Mouse (Mus musculus) embryonic facial prominence, embryonic 15.5 days (tissue): ENCODE measurements around the gene A930018P22Rik. TPM values are rescaled to one million over a fixed set of nuclear protein-coding genes. Genes with fewer than 3 reads are reported as not detected.

Source experiments
- ATAC-seq: fragments of 200-750 bp; cut with Nextera tagmentation; 2 replicates; pipeline ENCODE4 v1.8.0; 2017; ENCODE audit warnings: low read depth, moderate TSS enrichment; ENCODE audit not compliant: insufficient number of reproducible peaks, low FRiP score, low TSS enrichment
- H3K27ac ChIP-seq: fragments of 300-500 bp; sonication (generic); replicated peaks from 2 replicates; pipeline ENCODE4 v1.5.1; 2015; ENCODE audit warnings: mild to moderate bottlenecking, inconsistent platforms
- H3K27me3 ChIP-seq: fragments of 300-500 bp; sonication (generic); 2 replicates; pipeline ENCODE4 v1.6.1; 2015; ENCODE audit warnings: inconsistent platforms
- H3K36me3 ChIP-seq: fragments of 300-500 bp; sonication (generic); 2 replicates; pipeline ENCODE4 v1.6.1; 2015; ENCODE audit warnings: mild to moderate bottlenecking, inconsistent platforms
- H3K4me1 ChIP-seq: fragments of 300-500 bp; sonication (generic); 2 replicates; pipeline ENCODE4 v1.6.1; 2015; ENCODE audit warnings: inconsistent platforms
- H3K4me2 ChIP-seq: fragments of 300-500 bp; sonication (generic); replicated peaks from 2 replicates; pipeline ENCODE4 v1.6.1; 2015; ENCODE audit warnings: mild to moderate bottlenecking, inconsistent platforms
- H3K4me3 ChIP-seq: fragments of 300-500 bp; sonication (generic); replicated peaks from 2 replicates; pipeline ENCODE4 v1.5.1; 2015; ENCODE audit warnings: mild to moderate bottlenecking, inconsistent platforms
- H3K9ac ChIP-seq: fragments of 300-500 bp; sonication (generic); 2 replicates; pipeline ENCODE4 v1.6.1; 2015; ENCODE audit warnings: inconsistent platforms
- H3K9me3 ChIP-seq: fragments of 300-500 bp; sonication (generic); replicated peaks from 2 replicates; pipeline ENCODE4 v1.6.1; 2016; ENCODE audit warnings: inconsistent platforms
- WGBS: fragments of 180-500 bp; shearing (Covaris S2); methylation state at CpG from one replicate; pipeline ENCODE4 v1.1.7; 2015; 5-methylcytosine and 5-hydroxymethylcytosine counted together
- polyA plus RNA-seq: library from polyadenylated mRNA; unstranded; fragments of >200 nt; fragmentation: Nextera tagmentation; extraction: Ambion mirVana; gene quantifications from 2 replicates; pipeline ENCODE4 v1.2.1, GENCODE M21; 2015

A930018P22Rik gene
- polyA plus RNA-seq, 1 experiment from 2014 or later, result not detected

GRCm38 (mm10) chr2:104165631-104166030 lies 43.1 kb downstream of the A930018P22Rik start:
- Histone ChIP-seq H3K4me3 (no peak overlapping the region), H3K9me3 (no peaks in the 10 kb centered on the region), H3K4me2 (no peak overlapping the region), H3K4me1 (no peaks in the 10 kb centered on the region), H3K9ac (no peak overlapping the region), H3K36me3 (no peaks in the 10 kb centered on the region), H3K27ac (no peak overlapping the region), H3K27me3 (no peaks in the 10 kb centered on the region)
- ATAC-seq, result no peak
- WGBS, result 86% methylated on average over 2 of the region's 2 CpGs

GRCm38 (mm10) chr2:104167765-104168164 lies 45.2 kb downstream of the A930018P22Rik start:
- WGBS, result 92% methylated on average over 23 of the region's 23 CpGs

GRCm38 (mm10) chr2:104168186-104168896 lies 45.8 kb downstream of the A930018P22Rik start:
- H3K27ac ChIP-seq, result no peak overlapping the region
- no peak overlapping the region for H3K4me3 ChIP-seq
- H3K9ac ChIP-seq, result no peak overlapping the region
- no peaks in the 10 kb centered on the region for H3K27me3 ChIP-seq
- ATAC-seq, result no peak
- 85% methylated on average over 17 of the region's 17 CpGs for WGBS
- H3K9me3 ChIP-seq, result no peaks in the 10 kb centered on the region
- H3K4me2 ChIP-seq, result no peak overlapping the region
- H3K36me3 ChIP-seq, result no peaks in the 10 kb centered on the region
- H3K4me1 ChIP-seq, result no peaks in the 10 kb centered on the region

More at GRCm38 (mm10) chr2:104167765-104168164, 45.2 kb downstream of the A930018P22Rik start:
- Histone ChIP-seq H3K27me3 (no peaks in the 10 kb centered on the region), H3K4me3 (no peak overlapping the region), H3K36me3 (no peaks in the 10 kb centered on the region), H3K9me3 (no peaks in the 10 kb centered on the region), H3K9ac (no peak overlapping the region), H3K4me1 (no peaks in the 10 kb centered on the region), H3K4me2 (no peak overlapping the region), H3K27ac (no peak overlapping the region)
- no peak for ATAC-seq

- H3K4me1 ChIP-seq, result peaks cover 23% of the 10 kb centered on the region
- no peak overlapping the region for H3K27ac ChIP-seq
- ATAC-seq, result no peak
- H3K27me3 ChIP-seq, result no peaks in the 10 kb centered on the region
- no peaks in the 10 kb centered on the region for H3K9me3 ChIP-seq
- H3K36me3 ChIP-seq, result no peaks in the 10 kb centered on the region
- H3K4me3 ChIP-seq, result no peak overlapping the region
- WGBS, result 49% methylated on average over 11 of the region's 11 CpGs
- no peak overlapping the region for H3K9ac ChIP-seq
- no peak overlapping the region for H3K4me2 ChIP-seq
These were observed 50.3 kb downstream of the A930018P22Rik start for GRCm38 (mm10) chr2:104172695-104173348.

- 92% methylated on average over 3 of the region's 3 CpGs for WGBS
These were observed 50.9 kb downstream of the A930018P22Rik start for GRCm38 (mm10) chr2:104173431-104173830.

More at GRCm38 (mm10) chr2:104173431-104173830, 50.9 kb downstream of the A930018P22Rik start:
- H3K36me3 ChIP-seq, result no peaks in the 10 kb centered on the region
- no peak overlapping the region for H3K4me3 ChIP-seq
- H3K4me1 ChIP-seq, result peaks cover 28% of the 10 kb centered on the region
- no peak overlapping the region for H3K9ac ChIP-seq
- ATAC-seq, result no peak
- H3K9me3 ChIP-seq, result no peaks in the 10 kb centered on the region
- no peaks in the 10 kb centered on the region for H3K27me3 ChIP-seq
- H3K4me2 ChIP-seq, result no peak overlapping the region
- H3K27ac ChIP-seq, result no peak overlapping the region

Other genes with a start within 250 kb of the A930018P22Rik start
- 18.6 and 20.8 TPM in 2 replicates for gene Lmo2, start 164.8 kb upstream of the A930018P22Rik start, polyA plus RNA-seq
- 51.3 and 53.8 TPM in 2 replicates for gene Fbxo3, start 95.0 kb upstream of the A930018P22Rik start, polyA plus RNA-seq
- gene 4931422A03Rik, start 94.4 kb upstream of the A930018P22Rik start, polyA plus RNA-seq, result 2.4 and 2.7 TPM in 2 replicates
- gene Gm10912, start 56.9 kb upstream of the A930018P22Rik start, polyA plus RNA-seq, result 0.09 TPM in 1 of 2 replicates, not detected in the other
- gene Gm10799, start 54.2 kb upstream of the A930018P22Rik start, polyA plus RNA-seq, result not detected in 2 replicates
- 5.5 and 6.1 TPM in 2 replicates for gene Cd59b, start 52.9 kb upstream of the A930018P22Rik start, polyA plus RNA-seq
- 23.6 and 27.4 TPM in 2 replicates for gene Cd59a, start 27.0 kb upstream of the A930018P22Rik start, polyA plus RNA-seq